Mouse (Mus musculus) layer of hippocampus, postnatal 14 days (tissue): ENCODE measurements around the gene BC024978. TPM values are rescaled to one million over a fixed set of nuclear protein-coding genes. Genes with fewer than 3 reads are reported as not detected.

ENCODE experiments used
- DNase-seq, 2 experiments: peaks; one replicate each; pipeline ENCODE4 v3.0.0; 2021 to 2022; ENCODE audit warnings: low spot score in 2 of 2, mixed read lengths in 1 of 2
- total RNA-seq, 2 experiments: library from RNA; stranded (reverse); gene quantifications; 2 replicates each; pipeline ENCODE4 v1.2.3; 2021

Gene BC024978
- total RNA-seq, 2 experiments from 2014 or later, result 23.7 to 24.3 TPM

DNA sequence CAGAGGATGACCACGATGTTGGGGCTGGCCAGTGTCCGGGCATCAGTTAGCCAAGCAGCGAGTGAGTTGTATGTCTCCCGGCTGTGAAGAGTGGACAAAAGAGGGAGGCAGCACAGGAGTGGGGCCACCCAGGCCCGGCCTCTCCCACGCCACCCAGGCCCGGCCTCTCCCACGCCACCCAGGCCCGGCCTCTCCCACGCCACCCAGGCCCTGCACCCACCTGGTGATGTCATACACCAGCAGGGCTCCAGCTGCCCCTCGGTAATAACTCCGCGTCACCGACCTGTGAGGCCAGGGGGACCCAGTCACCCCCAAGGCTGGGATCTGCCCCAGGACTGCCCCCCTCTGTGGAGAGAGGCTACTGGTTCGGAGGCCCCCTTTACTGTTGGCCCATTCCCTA lies 21.1 kb upstream of the BC024978 start:
- DNase-seq, result no peak

DNA sequence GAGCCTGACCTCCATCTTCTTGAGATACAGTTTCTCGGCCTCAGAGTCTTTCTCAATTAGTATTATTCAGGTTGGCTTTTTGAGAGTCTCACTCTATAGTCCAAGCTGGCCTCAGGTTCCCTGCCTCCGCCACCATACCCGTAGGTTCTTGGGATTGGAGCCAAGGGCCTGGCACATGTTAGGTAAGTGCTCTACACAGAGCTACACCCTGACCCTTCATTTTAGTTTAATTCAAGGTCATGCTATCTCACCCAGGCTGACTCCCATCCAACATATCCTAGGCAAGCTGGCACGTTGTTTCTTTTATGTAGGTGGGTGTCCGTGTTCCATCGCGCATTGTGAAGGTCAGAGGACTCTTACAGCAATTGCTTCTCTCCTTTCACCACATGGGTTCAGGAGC lies 20.7 kb upstream of the BC024978 start:
- no peak for DNase-seq

DNA sequence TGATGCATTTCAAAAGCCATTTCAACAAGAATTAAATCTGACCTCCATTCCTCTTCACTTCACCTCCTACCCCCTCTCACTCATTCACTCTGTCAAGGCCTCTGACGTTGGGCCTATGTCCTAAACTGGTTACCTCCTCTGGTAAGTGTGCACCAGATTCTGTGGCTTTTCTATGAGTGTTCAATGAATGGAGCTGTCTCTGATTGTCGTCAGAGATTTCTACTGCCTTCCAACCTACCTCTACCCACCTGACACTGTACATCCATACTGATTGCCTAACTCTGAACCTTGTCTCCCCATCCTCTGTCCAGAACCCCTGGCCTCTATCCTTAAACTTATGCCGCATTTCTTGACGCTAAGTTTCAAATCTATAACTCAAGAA lies 17.6 kb upstream of the BC024978 start:
- no peak for DNase-seq

DNA sequence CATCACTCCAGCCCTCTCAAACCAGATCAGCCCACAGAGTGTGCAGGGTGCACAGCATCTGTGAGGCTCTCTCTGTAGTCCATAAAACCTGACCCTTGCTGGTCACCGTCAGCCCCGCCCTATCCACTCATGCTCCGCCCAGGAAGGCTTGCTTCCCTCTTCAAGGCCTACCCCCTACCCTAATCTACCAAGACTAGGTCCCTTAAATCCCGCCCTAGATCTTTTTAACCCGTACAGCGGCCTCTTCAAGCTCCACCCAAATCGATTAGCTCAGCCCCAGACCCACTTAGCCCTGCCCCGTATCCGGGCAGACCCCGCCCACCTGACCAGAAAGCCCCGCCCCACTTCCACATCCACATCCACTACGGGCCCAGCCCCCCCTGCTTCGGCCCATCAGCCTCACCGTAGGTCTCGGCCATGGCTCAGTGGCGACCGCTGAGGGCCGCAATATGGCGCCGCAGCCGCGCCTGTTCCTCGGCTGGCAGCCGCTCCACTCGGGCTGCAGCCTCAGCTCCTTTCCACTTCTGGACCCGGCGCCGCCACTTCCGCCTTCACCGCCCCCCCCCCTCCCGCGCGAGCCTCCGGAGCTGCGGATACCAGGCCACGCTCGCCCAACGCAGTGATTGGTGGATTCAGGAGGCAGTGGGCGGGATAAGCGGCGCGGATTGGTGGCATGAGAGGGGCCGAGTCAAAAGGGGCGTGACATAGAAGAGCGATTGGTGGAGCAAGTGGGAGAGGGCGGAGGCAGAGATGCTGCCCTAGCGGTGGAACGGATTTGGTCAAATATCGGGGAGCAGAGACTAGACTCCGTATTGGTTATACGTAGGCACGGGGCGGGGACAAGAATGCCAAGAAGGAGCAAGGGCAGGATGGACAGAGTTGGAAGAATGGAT lies 17.0 kb upstream of the BC024978 start, which contains the start of gene Rab4b:
TSS of gene Rab4b (minus strand) at position 573 of the 893 bp plus-strand sequence.
- peak; percentile 100 for DNase-seq

DNA sequence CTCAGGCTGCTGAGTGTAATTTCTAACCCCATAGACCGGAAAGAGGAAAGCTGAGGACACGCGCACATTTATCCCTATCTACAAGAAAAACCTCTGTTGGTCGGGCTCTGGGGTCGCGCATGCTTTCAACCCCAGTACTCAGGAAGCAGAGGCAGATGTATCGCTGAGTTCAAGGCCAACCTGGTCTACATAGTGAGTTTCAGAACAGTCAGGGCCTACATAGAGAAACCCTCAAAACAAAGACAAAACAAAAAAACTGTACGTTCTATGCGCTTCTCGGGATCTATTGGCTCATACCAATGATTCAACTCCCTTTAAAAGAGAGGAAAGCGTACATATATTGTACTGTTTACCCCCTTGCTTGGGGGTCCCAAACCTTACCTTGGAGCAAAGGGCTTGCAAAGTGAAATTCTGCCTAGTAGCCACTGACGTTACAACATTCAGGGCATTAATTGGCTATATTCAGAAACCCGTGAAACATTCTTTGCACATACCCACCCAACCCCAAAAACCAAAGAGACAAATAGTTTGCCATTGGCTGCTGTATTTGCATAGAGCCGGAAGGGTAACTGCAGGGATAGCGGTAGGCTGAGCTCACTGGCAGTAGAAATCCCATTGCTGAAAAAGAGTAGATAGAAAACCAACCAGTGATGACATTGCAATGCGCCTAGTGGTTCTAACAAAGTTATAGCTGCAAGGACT lies 16.2 kb upstream of the BC024978 start:
- no peak for DNase-seq

DNA sequence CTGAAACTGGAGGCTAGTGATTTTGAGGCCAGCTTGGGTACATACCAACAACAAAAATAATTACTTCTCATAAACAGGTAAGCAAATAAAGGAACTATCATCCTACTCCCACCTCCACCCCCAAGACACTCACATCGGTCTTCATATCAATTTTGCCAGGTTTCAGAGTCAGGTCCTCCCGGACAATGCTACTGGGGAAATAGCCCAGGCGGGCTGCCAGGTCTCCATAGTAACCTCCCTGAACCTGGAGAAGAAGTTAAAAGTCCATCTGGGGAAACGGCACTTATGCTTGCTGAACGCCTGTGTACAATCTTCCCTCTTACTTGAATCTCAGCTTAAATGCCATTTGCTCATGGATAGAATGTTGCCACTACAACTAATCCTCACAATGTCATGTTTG lies 15.5 kb upstream of the BC024978 start:
- DNase-seq, result no peak

DNA sequence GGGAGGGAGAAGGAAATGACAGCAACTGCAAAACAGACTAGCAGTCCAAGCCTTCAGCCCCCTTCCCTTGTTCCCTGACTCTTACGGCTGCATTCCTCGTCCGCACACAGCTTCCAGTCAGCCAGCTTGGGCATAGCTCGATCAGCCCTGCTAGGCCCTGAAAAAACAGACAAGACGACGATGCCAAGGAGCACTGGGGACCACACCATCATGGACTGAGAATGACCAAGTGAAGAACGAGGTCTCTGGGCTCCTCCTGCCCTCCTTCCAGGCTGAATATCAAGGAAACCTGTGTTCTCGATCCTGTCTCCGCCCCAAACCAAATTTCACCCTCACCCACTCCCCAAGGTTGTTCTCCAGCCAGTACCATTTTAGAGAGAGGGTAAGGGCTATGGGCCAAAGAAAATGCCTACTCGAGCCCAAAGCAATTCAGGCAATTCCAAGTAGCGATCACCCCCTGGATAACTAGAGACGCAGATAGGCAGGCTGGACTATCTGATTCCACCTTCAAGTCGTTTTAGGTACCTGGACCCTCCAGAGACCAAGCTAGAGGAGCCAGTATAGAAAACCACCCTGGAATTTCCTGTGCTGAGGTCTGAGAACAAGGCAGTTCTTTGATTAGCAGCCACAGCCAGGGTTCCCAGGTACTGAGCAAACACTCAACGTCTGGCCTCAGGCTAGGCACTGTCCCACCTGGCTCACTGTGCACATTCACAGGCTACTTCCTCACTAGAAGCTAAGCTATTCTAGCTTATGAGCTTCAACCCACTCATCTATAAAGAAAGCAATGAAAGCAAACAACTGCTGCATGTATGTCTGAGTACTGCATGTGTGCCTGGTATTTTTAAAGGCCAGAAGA lies 14.5 kb upstream of the BC024978 start, which contains the start of the genes Gm21983 and Mia:
TSS of gene Gm21983 (minus strand) at position 250 of the 859 bp plus-strand sequence.
TSS of gene Mia (minus strand) at position 321 of the 859 bp plus-strand sequence.
- DNase-seq, result no peak

DNA sequence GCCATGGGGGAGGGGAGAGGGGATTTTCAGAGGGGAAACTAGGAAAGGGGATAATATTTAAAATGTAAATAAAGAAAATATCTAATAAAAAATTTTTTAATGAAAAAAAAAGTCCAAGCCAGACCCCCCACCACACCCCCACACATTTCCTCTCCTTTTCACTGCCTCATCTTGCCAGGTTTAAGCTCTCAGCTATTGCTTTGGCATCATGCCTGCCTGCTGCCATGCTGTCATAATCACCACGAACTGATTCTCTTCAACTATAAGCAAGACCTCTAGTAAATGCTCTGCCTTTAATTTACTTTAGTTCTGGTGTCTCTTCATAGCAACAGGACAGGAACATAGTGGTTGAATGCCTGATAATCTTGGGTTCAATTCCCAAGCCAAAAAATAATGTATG lies 13.1 kb upstream of the BC024978 start:
- no peak for DNase-seq

DNA sequence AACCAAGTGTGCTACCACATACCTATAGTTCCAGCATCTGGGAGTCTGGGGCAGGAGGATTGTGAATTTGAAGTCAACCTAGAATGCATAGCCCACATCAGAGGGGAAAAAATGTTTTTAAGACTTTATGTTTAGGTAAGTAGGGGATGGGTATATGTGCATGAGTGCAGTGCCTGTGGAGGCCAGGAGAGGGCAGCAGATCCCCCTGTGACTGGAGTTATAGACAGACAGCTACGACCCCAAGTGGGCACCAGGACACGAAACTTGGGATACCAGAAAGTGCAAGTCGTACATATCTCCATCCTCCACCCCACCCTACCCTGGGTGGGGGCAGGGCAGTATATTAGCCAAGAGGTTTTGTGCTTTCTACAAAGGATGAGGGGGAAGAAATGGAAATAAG lies 10.6 kb upstream of the BC024978 start:
- no peak for DNase-seq

DNA sequence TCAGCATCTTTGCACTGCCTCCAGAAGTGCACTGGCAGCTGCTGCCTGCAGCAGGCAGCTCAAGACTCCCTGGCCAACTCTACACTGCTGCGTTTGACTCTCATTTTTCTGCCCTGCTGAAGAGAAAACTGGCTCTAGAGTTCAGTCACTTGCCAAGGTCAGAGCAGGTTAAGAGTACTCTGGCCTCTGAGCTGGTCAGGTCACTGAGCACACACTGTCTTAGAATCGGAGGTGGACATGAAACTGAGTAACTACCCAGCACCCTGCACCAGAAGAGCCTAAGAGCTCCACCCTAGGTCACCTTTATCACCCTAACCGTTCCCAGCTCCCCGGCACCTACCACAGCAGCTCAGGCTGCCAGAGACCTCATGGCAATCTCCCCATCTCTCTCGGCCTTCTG lies 9.6 kb upstream of the BC024978 start:
- no peak for DNase-seq

DNA sequence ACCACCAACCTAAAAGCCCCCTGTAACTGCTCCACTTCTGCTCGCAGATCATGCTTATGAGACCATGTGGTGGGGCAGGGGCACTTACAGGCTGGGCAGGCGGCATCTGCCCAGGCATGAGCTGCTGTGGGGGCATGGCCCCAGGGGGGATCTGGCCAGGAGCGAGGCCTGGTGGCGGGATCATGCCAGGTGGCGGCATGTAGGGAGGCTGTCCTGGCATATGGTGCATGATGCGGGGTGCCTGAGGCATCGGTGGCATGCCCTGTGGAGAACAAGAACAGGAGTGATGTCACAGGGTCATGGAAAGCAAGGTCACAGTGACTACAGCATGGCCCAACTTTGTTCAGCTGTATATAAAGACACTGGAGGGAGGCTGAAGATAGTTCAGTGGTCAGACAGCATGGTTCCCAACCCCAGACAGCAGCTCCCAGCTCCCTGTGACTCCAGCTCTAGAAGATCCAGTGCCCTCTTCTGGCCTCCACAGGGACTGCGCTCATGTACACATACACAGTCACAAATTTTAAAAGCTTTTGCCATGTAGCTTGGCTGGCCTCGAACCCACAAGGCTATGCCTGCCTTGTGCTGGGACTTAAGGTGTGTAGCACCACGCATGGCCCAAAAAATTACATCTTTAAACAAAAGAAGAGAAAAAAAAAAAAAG lies 6.2 kb upstream of the BC024978 start:
- DNase-seq, result no peak

DNA sequence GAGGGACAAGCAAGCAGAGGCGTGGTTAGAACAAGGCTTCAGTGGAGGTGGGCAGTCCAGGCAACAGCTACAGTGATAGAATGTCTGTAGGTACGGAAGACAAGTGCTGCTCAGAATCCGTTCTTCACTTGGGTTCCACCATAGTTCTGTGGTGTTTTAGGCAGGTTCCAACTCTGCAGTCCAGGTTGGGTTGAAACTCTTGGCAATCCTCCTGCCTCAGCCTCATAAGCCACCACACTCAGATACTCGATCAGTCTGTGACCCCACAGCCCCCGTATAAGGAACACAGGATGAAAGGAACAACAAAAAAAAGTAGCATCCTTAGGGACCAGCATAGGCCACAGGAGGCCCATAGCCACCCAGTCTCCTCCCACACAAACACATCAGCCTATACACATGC lies 3.1 kb upstream of the BC024978 start:
- DNase-seq, result no peak

DNA sequence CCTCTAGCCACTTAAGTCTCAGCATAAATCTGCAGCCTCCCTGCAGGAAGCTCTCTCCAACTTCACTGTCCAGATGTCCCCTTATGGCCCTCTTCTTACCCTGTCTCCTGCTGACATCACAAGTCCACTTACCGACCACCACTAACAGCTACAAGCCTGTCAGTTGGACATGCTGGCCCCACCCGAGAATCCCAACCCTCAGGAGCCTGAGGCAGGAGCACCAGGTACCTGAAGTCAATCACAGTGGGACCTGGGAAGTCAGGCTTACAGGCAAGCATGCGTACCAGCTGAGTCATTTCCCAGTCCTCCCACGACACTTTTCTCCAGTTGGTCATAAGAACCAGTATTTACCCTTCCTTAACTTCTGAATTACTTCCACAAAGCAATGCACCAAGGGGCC lies 1.9 kb upstream of the BC024978 start:
- no peak for DNase-seq

DNA sequence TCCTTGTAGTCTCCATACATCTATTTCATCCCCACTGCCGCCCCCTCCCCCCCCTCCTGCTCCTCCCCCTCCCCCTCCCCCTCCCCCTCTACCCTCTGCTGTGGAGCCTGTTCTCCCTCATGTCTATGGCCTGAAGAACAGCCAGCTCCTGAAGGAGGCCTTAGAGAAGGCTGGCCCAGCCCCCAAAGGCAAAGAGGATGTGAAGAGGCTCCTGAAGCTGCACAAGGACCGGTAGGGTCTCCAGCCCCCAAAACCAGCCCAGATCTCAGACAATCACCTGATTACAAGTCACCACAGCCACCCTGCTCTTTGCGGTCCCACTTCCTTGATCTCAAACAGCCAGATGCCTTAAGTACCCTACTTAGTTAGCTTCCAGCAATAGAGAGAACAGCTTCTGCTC lies 1.6 kb downstream of the BC024978 start:
- no peak for DNase-seq

DNA sequence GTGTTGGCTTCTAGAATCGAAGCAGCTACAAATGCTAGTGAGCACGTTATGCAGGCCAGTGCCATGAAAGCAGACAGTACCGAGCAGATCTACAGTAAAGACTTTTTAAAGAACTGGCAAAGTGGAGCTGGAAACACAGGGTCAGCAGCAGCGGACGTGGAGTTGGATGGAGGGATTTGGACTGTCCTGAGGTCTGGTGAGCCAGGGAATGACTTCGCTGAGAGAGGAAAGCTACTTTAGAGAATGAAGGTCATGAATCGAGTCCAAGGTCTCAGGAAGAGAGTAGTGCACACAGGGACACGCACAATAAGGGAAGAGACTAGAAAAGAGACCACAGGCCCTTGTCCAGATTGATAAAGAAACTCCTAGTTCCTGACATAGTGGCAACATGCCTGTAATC lies 2.1 kb downstream of the BC024978 start:
- DNase-seq, result no peak

DNA sequence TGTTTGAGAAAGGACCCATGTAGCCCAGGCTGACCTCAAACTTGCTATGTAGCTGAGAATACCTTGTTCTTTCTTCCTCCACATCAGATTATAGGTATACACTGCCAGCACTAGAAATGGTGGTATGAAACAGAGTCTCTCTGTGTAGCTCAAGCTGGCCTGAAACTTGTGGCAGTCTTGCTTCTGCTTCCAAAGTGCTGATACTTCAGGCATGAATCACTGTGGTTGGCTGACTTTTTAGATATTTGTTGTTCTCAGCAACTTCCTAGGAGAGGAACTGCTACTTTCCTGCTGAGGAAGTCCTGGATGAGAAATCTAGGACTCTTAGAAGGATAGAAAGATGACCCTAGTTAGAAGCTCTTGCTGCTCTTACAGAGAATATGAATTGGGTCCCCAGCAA lies 2.8 kb downstream of the BC024978 start:
- no peak for DNase-seq

DNA sequence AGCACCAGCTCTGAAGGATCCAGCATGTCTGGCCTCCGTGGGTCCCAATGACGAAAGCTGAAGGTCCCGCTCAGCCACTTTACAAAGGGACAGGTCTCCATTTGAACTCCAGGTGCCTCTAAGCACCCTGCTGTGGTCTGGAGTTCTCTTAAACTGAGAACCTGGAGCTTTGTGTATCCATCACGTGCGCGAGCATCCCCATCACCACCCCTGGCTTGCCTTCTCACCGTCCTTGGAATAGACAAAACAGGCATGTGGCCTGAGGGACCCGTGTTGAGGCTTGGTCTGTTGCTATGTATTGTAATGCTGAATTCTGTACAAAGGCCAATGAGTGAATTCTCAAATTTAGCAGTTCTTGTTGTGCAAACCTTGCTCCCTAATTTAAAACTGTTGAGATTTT lies 3.2 kb downstream of the BC024978 start:
- DNase-seq, result no peak

DNA sequence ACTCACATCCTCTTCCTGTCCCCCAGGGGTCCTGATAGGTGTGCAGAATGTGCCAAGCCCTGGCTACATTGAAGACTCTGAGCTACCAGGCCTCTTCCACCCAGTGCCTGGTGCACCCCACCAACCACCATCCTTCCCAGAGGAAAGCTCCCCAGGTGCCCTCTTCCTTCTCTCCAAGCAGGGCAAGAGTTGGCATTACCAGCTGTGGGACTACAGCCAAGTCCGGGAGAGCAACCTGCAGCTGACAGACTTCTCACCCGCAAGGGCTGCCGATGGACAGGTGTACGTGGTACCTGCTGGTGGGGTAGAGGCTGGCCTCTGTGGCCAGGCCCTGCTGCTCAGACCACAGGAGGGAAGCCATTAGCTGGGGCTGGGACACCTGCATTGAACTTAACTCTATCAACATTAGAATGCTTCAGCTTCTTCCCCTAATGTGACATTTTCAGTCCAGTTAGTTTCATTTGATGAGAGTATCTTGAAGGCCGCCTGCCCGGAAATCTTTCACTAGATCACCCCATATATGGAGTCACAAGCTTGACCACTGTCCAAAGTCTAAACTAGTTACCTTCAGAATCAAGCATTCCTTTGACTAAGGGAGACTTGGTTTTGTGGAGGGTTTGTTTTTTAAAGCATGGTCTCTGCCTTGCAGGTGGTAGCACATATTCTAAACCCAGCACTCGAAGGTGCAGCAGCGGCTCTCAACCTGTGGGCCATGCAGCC lies 8.3 kb downstream of the BC024978 start:
- DNase-seq, result no peak

DNA sequence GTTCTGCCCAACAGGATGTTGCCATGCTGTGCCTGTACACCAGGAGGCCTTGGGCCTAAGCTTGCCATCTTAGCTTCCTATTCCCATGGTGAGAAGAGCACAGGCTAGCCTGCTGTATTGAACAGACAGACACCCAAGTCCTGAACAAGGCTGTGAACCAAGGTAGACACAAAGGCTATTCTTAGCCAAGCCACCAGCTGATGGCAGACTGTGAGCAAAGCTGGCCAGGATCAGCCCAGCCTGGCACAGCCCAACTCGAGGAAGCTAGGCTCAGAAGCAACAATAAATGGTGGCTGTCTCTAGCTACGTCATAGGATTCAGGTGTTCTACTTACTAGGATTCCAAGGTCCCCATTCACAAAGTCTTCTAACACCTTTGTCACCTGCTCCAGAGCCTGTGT lies 17.0 kb downstream of the BC024978 start:
- DNase-seq, result no peak

DNA sequence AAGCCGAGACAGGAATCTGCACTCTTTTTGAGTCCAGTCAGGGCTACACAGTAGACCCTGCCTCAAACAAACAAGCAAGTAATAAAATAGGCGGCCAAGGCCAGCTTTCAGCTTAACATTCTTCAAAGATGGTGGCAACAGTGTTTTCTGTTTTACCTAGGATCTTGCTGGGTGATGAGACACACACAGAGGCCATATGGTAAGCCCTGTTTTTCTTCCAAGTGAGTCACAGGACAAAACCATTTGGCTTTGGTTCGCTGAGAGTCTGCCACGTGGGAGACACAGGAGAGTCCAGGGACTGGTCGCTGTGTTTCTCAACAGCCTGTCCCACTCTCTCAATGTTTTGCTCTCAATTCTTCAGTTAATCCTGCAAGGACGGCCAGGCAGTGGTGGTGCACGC lies 23.0 kb downstream of the BC024978 start:
- DNase-seq, result no peak
